Mouse (Mus musculus) hindbrain, embryonic 16.5 days (tissue): ENCODE measurements around the gene Scube1. TPM values are rescaled to one million over a fixed set of nuclear protein-coding genes. Genes with fewer than 3 reads are reported as not detected.

Source experiments
- ATAC-seq: fragments of 200-750 bp; cut with Nextera tagmentation; 2 replicates; pipeline ENCODE4 v1.8.0; 2017; ENCODE audit warnings: moderate TSS enrichment, moderate library complexity
- H3K27ac ChIP-seq: fragments of 300-500 bp; sonication (generic); 2 replicates; pipeline ENCODE4 v1.5.1; 2014; ENCODE audit warnings: low read depth, mild to moderate bottlenecking, control low read depth, low read length, moderate library complexity
- H3K27me3 ChIP-seq: fragments of 300-500 bp; sonication (generic); replicated peaks from 2 replicates; pipeline ENCODE4 v1.6.1; 2014; ENCODE audit warnings: low read length; ENCODE audit not compliant: control insufficient read depth, insufficient read depth
- H3K36me3 ChIP-seq: fragments of 300-500 bp; sonication (generic); 2 replicates; pipeline ENCODE4 v1.6.1; 2014; ENCODE audit warnings: mild to moderate bottlenecking, low read length, moderate library complexity, mixed read lengths; ENCODE audit not compliant: control insufficient read depth, insufficient read depth
- H3K4me1 ChIP-seq: fragments of 300-500 bp; sonication (generic); 2 replicates; pipeline ENCODE4 v1.6.1; 2014; ENCODE audit warnings: low read depth, low read length; ENCODE audit not compliant: control insufficient read depth, insufficient read depth
- H3K4me2 ChIP-seq: fragments of 300-500 bp; sonication (generic); 2 replicates; pipeline ENCODE4 v1.6.1; 2014; ENCODE audit warnings: mild to moderate bottlenecking, low read length, control low read depth, moderate library complexity
- H3K4me3 ChIP-seq: fragments of 300-500 bp; sonication (generic); 2 replicates; pipeline ENCODE4 v1.5.1; 2014; ENCODE audit warnings: mild to moderate bottlenecking, low read length, control low read depth, moderate library complexity
- H3K9ac ChIP-seq: fragments of 300-500 bp; sonication (generic); 2 replicates; pipeline ENCODE4 v1.6.1; 2014; ENCODE audit warnings: low read depth, mild to moderate bottlenecking, control low read depth, low read length, moderate library complexity
- H3K9me3 ChIP-seq: fragments of 300-500 bp; sonication (generic); 2 replicates; pipeline ENCODE4 v1.6.1; 2014; ENCODE audit warnings: mild to moderate bottlenecking, low read length, moderate library complexity; ENCODE audit not compliant: control insufficient read depth
- WGBS: fragments of 180-500 bp; shearing (Covaris S2); extraction: QIAGEN DNeasy Blood & Tissue Kit; methylation state at CpG from one replicate; pipeline ENCODE4 v1.1.7; 2014; 5-methylcytosine and 5-hydroxymethylcytosine counted together
- polyA plus RNA-seq: library from polyadenylated mRNA; unstranded; fragments of >200 nt; fragmentation: Nextera tagmentation; extraction: Ambion mirVana; gene quantifications from 2 replicates; pipeline ENCODE4 v1.2.1, GENCODE M21; 2015

The Scube1 gene
- polyA plus RNA-seq, 1 experiment from 2014 or later: 5.8 TPM

DNA sequence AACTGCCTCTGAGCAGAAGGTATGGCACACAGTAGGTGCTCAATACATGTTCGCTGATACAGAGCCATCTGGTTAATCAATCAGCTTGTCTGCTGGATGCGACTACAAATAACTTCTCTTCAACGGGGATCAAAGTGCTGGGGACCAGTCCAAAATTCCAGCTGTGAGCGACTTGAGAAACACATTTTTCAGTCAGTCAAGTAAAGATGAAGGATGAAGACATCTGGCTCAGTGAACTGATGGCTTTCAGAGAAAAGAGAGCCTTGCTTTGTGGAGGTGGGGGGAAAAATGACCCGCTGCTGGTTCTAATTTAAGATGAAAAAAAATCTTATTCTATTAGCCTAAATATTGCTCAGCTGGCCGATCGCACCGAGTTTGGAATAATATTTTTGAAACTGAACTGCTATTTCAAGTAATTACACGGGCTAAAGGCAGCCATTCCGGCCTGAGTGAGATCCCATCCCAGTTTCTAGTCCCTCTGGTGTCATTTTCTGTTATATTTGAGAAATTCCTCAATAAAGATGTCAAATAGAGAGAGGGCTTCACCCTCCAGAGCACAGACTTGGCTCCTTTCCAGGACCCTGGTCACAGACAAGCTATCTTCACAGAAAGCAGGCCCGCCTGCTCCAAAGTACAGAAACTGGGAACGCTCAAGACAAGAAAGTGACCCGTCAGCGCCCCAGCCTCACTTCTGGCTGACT, 28.0 kb downstream of the Scube1 start:
- no peak overlapping the region for H3K27ac ChIP-seq
- H3K9me3 ChIP-seq: no peaks in the 10 kb centered on the region
- H3K4me2 ChIP-seq: no peak overlapping the region
- WGBS: 37% methylated on average over 14 of the region's 14 CpGs
- no peak for ATAC-seq
- H3K4me1 ChIP-seq: peaks cover 5% of the 10 kb centered on the region
- H3K36me3 ChIP-seq: no peaks in the 10 kb centered on the region
- H3K9ac ChIP-seq: no peak overlapping the region
- H3K4me3 ChIP-seq: no peak overlapping the region
- H3K27me3 ChIP-seq: no peaks in the 10 kb centered on the region; the same call in 1 of the 2 replicates

DNA sequence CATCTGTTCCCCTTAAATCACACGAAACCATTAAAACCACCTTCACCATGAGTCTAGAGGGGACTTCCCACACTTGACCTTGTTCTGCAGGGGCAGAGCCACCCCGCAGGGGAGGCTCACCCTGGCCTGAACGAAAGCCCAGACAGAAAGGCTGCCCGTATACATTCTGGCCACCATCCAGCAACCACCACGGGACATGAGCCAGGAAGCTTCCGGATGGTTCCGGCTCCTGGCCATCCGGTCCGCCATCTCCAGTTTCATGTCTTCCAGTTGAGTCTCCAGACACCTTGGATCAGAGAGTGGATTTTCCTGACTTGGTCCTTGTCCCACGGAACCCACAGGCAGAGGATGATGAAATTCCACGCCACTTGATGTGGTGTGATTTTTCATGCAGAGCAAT, 29.7 kb downstream of the Scube1 start:
- Histone ChIP-seq H3K4me3 (no peak overlapping the region), H3K9me3 (no peaks in the 10 kb centered on the region), H3K27me3 (no peaks in the 10 kb centered on the region; the same call in 1 of the 2 replicates), H3K9ac (no peak overlapping the region), H3K36me3 (no peaks in the 10 kb centered on the region), H3K4me2 (no peak overlapping the region), H3K27ac (no peak overlapping the region), H3K4me1 (peaks cover 5% of the 10 kb centered on the region)
- WGBS: 75% methylated on average over 11 of the region's 11 CpGs
- no peak for ATAC-seq

GRCm38 (mm10) chr15:83691901-83692361, 32.9 kb downstream of the Scube1 start:
- Histone ChIP-seq H3K4me2 (no peak overlapping the region), H3K27ac (no peak overlapping the region), H3K9ac (no peak overlapping the region), H3K27me3 (no peaks in the 10 kb centered on the region), H3K4me3 (no peak overlapping the region), H3K36me3 (no peaks in the 10 kb centered on the region), H3K4me1 (0 out of 2 replicates have a peak, but pooled peaks cover 1% of the 10 kb centered on the region), H3K9me3 (no peaks in the 10 kb centered on the region)
- ATAC-seq: no peak
- WGBS: 45% methylated on average over 8 of the region's 8 CpGs

DNA sequence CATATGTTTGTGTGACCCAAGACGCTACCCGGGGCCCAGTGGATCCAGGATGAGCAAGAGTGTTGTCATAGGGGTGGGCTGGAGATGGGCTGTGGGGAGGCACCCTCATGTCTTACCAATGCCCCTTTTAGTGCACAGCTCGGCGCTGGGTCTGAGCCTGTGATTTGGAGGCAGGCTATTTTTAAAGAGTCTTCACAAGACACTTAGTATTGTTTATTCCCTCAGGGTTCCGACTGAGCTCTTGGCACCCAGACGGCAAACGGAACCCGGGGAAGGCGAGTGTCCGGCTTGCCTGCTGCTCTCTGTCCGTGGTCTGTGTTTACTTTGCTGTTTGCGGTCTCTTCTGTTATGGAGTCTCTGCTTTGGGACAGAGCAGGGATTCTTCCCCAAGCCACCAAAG, 34.9 kb downstream of the Scube1 start:
- H3K4me3 ChIP-seq: no peak overlapping the region
- H3K4me2 ChIP-seq: no peak overlapping the region
- H3K9ac ChIP-seq: no peak overlapping the region
- 88% methylated on average over 12 of the region's 12 CpGs for WGBS
- no peaks in the 10 kb centered on the region for H3K4me1 ChIP-seq
- H3K36me3 ChIP-seq: no peaks in the 10 kb centered on the region
- no peaks in the 10 kb centered on the region for H3K9me3 ChIP-seq
- H3K27ac ChIP-seq: no peak overlapping the region
- no peaks in the 10 kb centered on the region for H3K27me3 ChIP-seq
- no peak for ATAC-seq

GRCm38 (mm10) chr15:83686601-83687000, 38.2 kb downstream of the Scube1 start:
- Histone ChIP-seq H3K27me3 (no peaks in the 10 kb centered on the region), H3K36me3 (no peaks in the 10 kb centered on the region), H3K4me1 (no peaks in the 10 kb centered on the region), H3K4me3 (no peak overlapping the region), H3K9ac (no peak overlapping the region), H3K9me3 (no peaks in the 10 kb centered on the region), H3K27ac (no peak overlapping the region), H3K4me2 (no peak overlapping the region)
- ATAC-seq: no peak
- 58% methylated on average over 9 of the region's 9 CpGs for WGBS

- H3K27ac ChIP-seq: no peak overlapping the region
Measured at GRCm38 (mm10) chr15:83685950-83686349, 38.9 kb downstream of the Scube1 start.

DNA sequence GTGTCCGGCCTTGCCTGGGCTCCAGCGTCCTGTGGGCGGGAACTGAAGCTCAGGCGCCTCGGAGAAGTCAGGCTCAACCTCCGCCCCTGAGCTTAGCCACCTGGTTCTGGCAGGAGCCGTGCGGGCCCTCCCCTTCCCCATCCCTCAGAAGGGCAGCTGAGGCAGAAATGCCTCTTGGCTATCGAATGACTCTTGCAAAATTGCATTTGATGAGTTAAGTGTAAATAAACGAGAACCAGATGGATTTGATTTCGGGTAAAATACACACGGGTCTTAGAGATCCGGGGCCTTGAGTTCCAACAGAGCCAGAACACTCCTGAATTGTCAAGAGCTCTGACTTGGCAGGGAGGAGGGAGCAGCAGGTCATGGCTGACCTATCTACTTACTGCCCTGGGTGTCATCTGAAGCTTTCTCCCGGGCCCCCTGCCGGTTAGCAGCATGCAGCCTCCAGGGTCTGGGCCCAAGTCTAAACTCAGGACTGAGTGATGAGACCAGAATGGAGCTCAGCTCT, 41.7 kb downstream of the Scube1 start:
- WGBS: 65% methylated on average over 15 of the region's 15 CpGs
- Histone ChIP-seq H3K4me1 (peaks cover 11% of the 10 kb centered on the region), H3K4me2 (no peak overlapping the region), H3K36me3 (no peaks in the 10 kb centered on the region), H3K9me3 (no peaks in the 10 kb centered on the region), H3K27me3 (peaks cover 3% of the 10 kb centered on the region; the same call in 1 of the 2 replicates), H3K4me3 (no peak overlapping the region), H3K27ac (no peak overlapping the region), H3K9ac (no peak overlapping the region)
- ATAC-seq: no peak

More at GRCm38 (mm10) chr15:83685950-83686349, 38.9 kb downstream of the Scube1 start:
- Histone ChIP-seq H3K36me3 (no peaks in the 10 kb centered on the region), H3K9ac (no peak overlapping the region), H3K9me3 (no peaks in the 10 kb centered on the region), H3K27me3 (no peaks in the 10 kb centered on the region), H3K4me1 (no peaks in the 10 kb centered on the region), H3K4me3 (no peak overlapping the region), H3K4me2 (no peak overlapping the region)
- ATAC-seq: no peak
- 87% methylated on average over 3 of the region's 3 CpGs for WGBS

DNA sequence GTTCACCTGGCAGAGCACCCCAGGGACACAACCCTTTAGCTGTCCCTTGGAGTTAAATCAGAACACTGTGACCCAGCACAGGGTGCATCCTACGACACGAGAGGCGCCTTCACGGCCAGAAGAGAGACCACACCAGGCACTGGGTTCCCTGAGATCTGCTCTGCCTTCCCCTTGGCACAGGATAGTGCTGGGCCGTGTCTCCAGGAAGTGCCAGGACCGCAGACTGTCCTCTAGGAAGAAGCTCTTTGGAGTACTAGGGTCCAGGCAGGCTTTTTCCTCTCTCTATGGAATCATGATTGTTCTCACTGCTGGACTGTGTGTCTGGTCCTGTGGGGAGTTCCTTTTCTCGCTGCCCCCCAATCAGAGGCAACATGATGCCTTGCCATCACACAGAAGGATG, 44.5 kb downstream of the Scube1 start:
- no peak overlapping the region for H3K27ac ChIP-seq
- peaks cover 3% of the 10 kb centered on the region; the same call in 1 of the 2 replicates for H3K27me3 ChIP-seq
- 82% methylated on average over 7 of the region's 7 CpGs for WGBS
- no peaks in the 10 kb centered on the region for H3K36me3 ChIP-seq
- no peak overlapping the region for H3K4me3 ChIP-seq
- no peak for ATAC-seq
- H3K4me1 ChIP-seq: peaks cover 15% of the 10 kb centered on the region
- no peaks in the 10 kb centered on the region for H3K9me3 ChIP-seq
- no peak overlapping the region for H3K4me2 ChIP-seq
- H3K9ac ChIP-seq: no peak overlapping the region

GRCm38 (mm10) chr15:83679729-83680128, 45.1 kb downstream of the Scube1 start:
- peaks cover 3% of the 10 kb centered on the region; the same call in 1 of the 2 replicates for H3K27me3 ChIP-seq
- no peak overlapping the region for H3K9ac ChIP-seq
- no peak overlapping the region for H3K4me2 ChIP-seq
- H3K36me3 ChIP-seq: no peaks in the 10 kb centered on the region
- ATAC-seq: no peak
- H3K9me3 ChIP-seq: no peaks in the 10 kb centered on the region
- H3K4me1 ChIP-seq: peaks cover 15% of the 10 kb centered on the region
- H3K27ac ChIP-seq: no peak overlapping the region
- 79% methylated on average over 5 of the region's 5 CpGs for WGBS
- H3K4me3 ChIP-seq: no peak overlapping the region
